Mouse (Mus musculus): Measurements from ENCODE around the gene Lima1.

Lima1 gene

DNA sequence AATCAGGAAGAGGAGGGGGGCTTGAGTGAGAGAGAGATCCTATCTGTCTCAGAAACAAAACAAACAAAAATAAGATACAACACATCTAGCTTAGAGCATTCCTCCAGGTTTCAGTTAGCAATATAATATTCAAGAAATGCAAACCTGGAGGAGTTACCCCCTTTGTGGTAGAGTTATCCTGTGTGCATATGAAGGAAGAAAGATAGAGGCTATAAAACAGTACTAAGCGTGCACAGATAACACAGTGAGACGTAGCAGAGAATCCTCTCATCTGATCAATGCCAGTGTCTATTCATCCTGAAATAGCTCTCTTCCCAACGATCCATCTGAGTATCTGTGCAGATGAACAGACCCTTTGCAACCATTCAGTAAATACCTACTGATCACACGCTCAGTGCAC is 107.8 kb downstream of the Lima1 start:
- no peak for DNase-seq (ENCODE audit: low read depth, low spot score)

DNA sequence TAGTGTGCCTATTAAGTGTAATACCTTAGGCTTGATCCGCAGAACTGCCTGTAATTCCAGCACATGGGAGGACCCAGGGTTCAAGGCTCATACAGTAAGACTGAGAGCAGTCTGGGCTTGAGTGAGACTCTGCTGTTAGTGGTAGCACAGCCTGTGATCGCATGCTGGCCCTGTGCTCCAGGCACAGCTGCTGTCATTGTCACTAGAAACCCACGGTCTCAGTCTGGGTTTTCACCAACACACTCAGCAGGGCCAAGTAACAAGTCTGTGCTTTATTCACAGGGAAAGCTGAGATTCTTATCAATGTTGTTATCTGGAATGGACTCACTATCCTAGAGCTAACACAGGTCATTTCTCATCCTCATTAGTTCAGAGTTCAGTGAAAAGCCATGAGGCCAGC is 121.1 kb downstream of the Lima1 start:
- DNase-seq (ENCODE audit: low read depth, low spot score) = no peak

DNA sequence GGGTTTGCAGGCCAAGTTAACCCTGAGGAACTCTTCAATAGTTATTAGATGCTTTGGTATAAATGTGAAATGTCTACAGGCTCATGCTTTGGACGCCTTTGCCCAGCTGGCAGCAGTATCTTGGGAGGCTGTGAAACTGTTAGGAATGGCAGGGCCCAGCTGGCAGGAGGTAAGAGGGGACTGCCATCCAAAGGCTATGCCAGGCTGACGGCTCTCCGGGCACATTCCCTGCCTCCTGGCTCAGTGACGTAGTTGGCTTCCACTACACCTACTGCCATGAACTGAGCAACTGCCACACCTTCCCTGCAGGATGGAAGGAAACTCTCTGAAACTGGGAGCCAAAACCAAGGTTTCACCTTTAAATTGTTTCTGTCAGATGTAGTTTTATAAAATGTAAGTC is 135.0 kb downstream of the Lima1 start:
- no peak for DNase-seq (ENCODE audit: low read depth, low spot score)

DNA sequence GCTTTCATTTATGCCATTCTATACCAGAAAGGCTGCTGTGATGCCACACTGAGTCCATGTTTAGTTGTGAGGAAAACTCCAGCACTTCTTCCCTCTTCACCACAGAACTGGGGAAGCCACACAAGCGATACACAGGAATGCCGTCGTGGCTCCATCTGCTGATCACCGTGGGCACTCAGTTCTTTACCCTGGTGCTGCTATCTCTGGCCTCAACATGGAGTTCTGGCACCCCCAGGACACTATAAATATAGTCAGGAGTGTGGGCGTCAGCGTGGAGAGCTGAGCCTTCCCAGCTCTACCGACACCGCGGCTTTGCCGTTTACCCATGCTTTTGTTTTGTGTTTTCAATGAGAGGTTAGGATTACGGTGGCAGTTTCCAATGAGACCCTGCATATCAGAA is 138.6 kb downstream of the Lima1 start:
- DNase-seq (ENCODE audit: low read depth, low spot score) = no peak

DNA sequence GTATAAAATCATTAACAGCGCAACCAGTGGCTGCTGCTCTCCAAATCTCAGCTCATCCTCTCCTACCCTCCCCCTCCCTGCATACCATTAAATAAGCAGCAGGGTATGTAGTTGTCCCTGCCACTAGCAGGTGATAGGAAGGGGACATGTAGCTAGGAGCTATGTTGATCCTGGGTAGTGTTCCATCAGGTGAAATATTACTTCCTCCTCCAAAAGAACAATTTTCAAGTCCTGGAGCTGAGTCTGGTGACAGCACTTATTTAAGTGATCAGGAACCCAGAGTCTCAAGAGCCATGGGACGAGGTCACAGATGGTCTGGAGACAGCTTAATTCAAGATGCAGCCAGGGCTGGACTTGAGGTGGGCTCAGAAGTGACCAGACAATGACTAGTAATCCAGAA is 139.6 kb downstream of the Lima1 start:
- DNase-seq (ENCODE audit: low read depth, low spot score) = no peak

DNA sequence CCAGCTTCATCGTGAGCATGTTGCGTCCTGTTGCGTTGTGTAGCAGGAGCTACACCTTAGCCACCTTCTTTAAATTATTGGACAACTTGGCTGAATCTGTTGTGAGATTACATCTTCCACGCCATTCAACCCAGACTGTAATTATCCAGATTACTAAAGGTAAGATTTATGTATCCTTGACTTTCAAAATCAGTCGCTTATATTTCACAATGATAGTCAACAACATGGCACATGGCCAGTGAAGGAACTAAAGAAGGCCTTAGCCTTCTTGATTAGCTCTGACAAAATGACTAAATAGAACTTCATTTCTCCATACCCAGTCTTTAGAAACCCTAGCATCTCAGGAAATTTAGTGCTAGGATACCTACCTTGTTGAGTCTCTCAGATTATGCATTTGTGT is 142.1 kb downstream of the Lima1 start:
- DNase-seq (ENCODE audit: low read depth, low spot score) = no peak

DNA sequence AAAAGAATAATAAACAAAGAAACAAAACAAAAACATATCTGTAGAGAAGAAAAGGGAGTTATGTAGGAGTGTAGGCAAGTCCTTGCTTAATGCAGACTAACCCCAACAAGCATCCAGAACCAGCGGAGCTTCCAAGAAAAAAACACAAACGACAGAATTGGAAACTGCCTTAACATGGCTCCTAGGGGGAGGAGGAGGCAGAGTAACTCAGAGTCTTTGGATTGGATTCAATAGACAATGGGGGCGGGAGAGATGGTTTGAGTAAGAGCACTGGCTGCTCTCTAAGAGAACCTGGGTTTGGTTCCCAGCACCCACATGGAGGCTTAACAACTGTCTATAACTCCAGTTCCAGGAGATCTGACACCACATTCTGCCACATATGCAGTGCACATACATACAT is 143.6 kb downstream of the Lima1 start:
- DNase-seq (ENCODE audit: low read depth, low spot score) = peak; percentile 57

DNA sequence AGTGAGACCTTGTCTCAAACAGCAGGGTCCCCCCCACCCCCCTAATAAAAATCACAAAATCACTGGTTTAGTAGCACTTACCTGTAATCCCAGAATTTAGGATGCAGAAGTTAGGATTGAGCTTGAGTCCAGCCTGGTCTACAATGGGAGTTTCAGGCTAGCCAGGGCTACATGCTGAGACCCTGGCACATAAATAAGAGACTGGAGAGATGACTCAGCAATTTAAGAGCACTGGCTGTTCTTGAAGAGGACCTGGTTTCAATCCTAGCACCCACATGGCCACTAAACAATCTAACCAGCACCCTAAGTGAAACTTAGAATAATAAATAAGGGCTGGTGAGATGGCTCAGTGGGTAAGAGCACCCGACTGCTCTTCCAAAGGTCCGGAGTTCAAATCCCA is 144.1 kb downstream of the Lima1 start:
- no peak for DNase-seq (ENCODE audit: low read depth, low spot score)

DNA sequence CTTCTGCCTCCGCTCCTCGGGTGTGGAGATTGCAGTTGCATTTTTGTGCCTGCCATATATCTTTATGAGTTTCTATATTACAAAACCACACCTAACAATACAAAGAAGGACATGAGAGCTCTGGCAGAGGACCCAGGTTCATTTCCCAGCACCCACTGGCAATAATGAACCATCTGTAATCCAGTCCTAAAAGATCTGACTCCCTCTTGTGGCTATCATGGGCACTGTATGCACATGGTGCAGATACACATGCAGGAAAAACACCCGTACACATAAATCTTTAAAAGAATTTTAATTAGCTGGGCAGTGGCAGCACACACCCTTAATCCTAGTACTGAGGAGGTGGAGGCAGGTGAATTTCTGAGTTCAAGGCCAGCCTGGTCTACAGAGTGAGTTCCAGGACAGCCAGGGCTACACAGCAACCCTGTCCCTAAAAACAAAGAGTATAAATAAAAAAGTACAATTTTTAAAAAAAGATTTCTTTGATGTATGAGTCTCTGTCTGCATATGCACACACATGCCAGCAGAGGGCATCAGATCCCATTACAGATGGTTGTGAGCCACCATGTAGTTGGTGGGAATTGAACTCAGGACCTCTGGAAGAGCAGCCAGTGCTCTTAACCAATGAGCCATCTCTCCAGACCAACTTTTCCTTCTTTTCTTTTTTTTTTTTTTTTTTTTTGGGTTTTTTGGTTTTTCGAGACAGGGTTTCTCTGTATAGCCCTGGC is 146.0 kb downstream of the Lima1 start:
- peak; percentile 76 for DNase-seq (ENCODE audit: low read depth, low spot score)

All from R1 (cell line).